Mouse (Mus musculus): Measurements from ENCODE around the gene Trak1. TPM values are rescaled to one million over a fixed set of nuclear protein-coding genes. Genes with fewer than 3 reads are reported as not detected.

The Trak1 gene
- polyA plus RNA-seq, 1 experiment from 2014 or later, result 5.1 TPM

DNA sequence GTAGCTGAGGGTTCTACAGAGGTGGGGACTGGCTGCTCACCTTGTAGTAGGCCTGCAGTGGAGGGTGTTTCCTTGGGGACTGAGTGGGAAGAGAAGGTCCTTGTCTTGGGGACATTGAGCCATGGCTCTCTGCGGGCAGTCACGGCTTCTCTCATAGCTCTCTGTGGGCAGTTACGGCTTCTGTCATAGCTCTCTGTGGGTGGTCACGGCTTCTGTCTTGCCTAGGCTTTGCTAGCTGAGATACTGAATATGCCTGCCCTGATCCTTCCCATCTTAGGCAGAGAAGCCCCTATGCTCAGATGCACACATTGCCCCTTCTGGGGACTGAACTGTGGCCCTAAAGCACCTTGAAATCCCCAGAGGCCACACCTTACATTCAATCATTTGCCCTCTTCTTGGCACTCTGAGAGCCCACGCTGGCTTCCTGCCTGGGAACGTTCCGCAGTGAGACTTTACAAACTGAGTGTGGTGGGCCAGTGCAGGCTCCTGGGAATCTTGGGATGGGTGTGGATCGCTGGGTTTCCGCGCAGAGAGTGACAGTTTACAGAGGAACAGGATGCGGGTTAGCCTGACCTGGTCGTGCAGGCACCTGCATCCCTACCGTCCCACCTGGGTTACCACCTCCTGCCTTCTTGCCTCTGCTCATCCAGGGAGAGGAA, 91.1 kb downstream of the Trak1 start:
- no peak overlapping the region for H3K9ac ChIP-seq (replicated peaks)
- no peak overlapping the region for H3K4me3 ChIP-seq (ENCODE audit: low read depth, low read length)
- no peak overlapping the region for H3K4me2 ChIP-seq (ENCODE audit: low read depth, low read length)
- peaks cover 8% of the 10 kb centered on the region for H3K36me3 ChIP-seq (replicated peaks; ENCODE audit: insufficient read depth, low read length)
- 84% methylated on average over 13 of the region's 13 CpGs for WGBS (ENCODE audit: insufficient replicate concordance)
- no peak for DNase-seq
- no peaks in the 10 kb centered on the region for H3K27me3 ChIP-seq (ENCODE audit: insufficient read depth, low read length)
- peaks cover 12% of the 10 kb centered on the region for H3K4me1 ChIP-seq (ENCODE audit: insufficient read depth)
- no peaks in the 10 kb centered on the region for H3K9me3 ChIP-seq (ENCODE audit: low read length)
- no peak for TF ChIP-seq EP300 (IDR thresholded peaks at IDR 0.05; ENCODE audit: low read depth)
- TF ChIP-seq CTCF (IDR thresholded peaks at IDR 0.05; ENCODE audit: low read depth), result no peak
- no peak overlapping the region for H3K27ac ChIP-seq (ENCODE audit: low read depth)
- no peak for ATAC-seq

- Histone ChIP-seq H3K4me1 (ENCODE audit: insufficient read depth) (peaks cover 7% of the 10 kb centered on the region; the same call in 1 of the 2 replicates), H3K27ac (ENCODE audit: low read depth) (no peak overlapping the region), H3K4me3 (ENCODE audit: low read depth, low read length) (no peak overlapping the region), H3K9ac (replicated peaks) (no peak overlapping the region), H3K4me2 (ENCODE audit: low read depth, low read length) (no peak overlapping the region), H3K9me3 (ENCODE audit: low read length) (no peaks in the 10 kb centered on the region), H3K36me3 (replicated peaks; ENCODE audit: insufficient read depth, low read length) (peaks cover 14% of the 10 kb centered on the region), H3K27me3 (ENCODE audit: insufficient read depth, low read length) (no peaks in the 10 kb centered on the region)
- 80% methylated on average over 10 of the region's 10 CpGs for WGBS (ENCODE audit: insufficient replicate concordance)
- ATAC-seq (no peak), DNase-seq (no peak)
- TF ChIP-seq EP300 (IDR thresholded peaks at IDR 0.05; ENCODE audit: low read depth), result no peak
- TF ChIP-seq CTCF (IDR thresholded peaks at IDR 0.05; ENCODE audit: low read depth), result no peak
Measured at GRCm38 (mm10) chr9:121389258-121389657, 92.0 kb downstream of the Trak1 start.

DNA sequence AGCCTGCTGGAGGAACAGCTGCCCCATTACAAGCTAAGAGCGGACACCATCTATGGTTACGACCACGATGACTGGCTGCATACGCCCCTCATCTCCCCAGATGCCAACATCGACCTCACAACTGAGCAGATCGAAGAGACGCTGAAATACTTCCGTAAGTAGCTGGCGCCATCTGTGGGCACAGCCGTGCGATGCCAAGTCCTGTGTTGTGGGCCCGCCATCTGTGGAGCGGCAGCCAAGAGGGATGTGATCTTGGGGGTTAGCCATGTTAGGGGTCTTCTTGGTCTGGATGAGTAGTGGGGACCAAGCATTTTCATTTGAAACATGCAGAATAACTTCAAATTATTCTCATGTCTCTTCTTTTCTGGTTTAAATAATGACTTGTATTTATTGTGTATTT, 94.6 kb downstream of the Trak1 start:
- no peak overlapping the region for H3K27ac ChIP-seq (ENCODE audit: low read depth)
- H3K4me3 ChIP-seq (ENCODE audit: low read depth, low read length), result no peak overlapping the region
- H3K9ac ChIP-seq (replicated peaks), result no peak overlapping the region
- TF ChIP-seq EP300 (IDR thresholded peaks at IDR 0.05; ENCODE audit: low read depth) (no peak), CTCF (IDR thresholded peaks at IDR 0.05; ENCODE audit: low read depth) (no peak)
- no peaks in the 10 kb centered on the region for H3K4me1 ChIP-seq (ENCODE audit: insufficient read depth)
- H3K4me2 ChIP-seq (ENCODE audit: low read depth, low read length), result no peak overlapping the region
- H3K36me3 ChIP-seq (replicated peaks; ENCODE audit: insufficient read depth, low read length), result peaks cover 15% of the 10 kb centered on the region
- no peaks in the 10 kb centered on the region for H3K27me3 ChIP-seq (ENCODE audit: insufficient read depth, low read length)
- H3K9me3 ChIP-seq (ENCODE audit: low read length), result no peaks in the 10 kb centered on the region
- no peak for ATAC-seq
- no peak for DNase-seq
- WGBS (ENCODE audit: insufficient replicate concordance), result 86% methylated on average over 13 of the region's 13 CpGs

DNA sequence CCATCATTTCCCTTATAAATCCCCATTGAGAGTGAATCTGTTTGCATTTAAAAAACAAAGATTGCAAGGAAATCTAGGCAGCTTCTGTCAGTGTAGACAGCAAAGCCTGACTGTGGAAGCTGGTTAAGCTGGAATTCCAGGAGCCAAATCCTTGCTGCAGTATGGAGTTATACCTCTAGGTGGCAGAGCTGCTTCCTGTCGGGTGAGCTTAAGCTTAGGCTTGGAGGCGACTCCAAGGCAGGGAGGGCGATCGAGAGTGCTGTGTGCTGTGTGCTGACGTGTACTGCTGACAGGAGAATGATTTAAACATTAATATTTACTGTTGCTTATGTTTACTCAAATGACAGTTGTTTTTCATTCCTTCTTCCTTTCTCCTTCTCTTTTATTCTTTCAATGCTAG, 95.1 kb downstream of the Trak1 start:
- Histone ChIP-seq H3K4me2 (ENCODE audit: low read depth, low read length) (no peak overlapping the region), H3K9ac (replicated peaks) (no peak overlapping the region), H3K4me1 (ENCODE audit: insufficient read depth) (no peaks in the 10 kb centered on the region), H3K4me3 (ENCODE audit: low read depth, low read length) (no peak overlapping the region), H3K27ac (ENCODE audit: low read depth) (no peak overlapping the region), H3K36me3 (replicated peaks; ENCODE audit: insufficient read depth, low read length) (peaks cover 15% of the 10 kb centered on the region), H3K9me3 (ENCODE audit: low read length) (no peaks in the 10 kb centered on the region), H3K27me3 (ENCODE audit: insufficient read depth, low read length) (no peaks in the 10 kb centered on the region)
- peak; percentile 67 for DNase-seq
- 42% methylated on average over 5 of the region's 5 CpGs for WGBS (ENCODE audit: insufficient replicate concordance)
- TF ChIP-seq EP300 (IDR thresholded peaks at IDR 0.05; ENCODE audit: low read depth) (no peak), CTCF (IDR thresholded peaks at IDR 0.05; ENCODE audit: low read depth) (peak; percentile 85)
- ATAC-seq, result peak; percentile 47; the same call in 1 of the 2 replicates

GRCm38 (mm10) chr9:121393104-121393503, 95.8 kb downstream of the Trak1 start:
- WGBS (ENCODE audit: insufficient replicate concordance), result 91% methylated on average over 4 of the region's 4 CpGs
- DNase-seq (no peak), ATAC-seq (no peak)
- Histone ChIP-seq H3K4me1 (ENCODE audit: insufficient read depth) (peaks cover 2% of the 10 kb centered on the region; the same call in 1 of the 2 replicates), H3K36me3 (replicated peaks; ENCODE audit: insufficient read depth, low read length) (peaks cover 15% of the 10 kb centered on the region), H3K4me3 (ENCODE audit: low read depth, low read length) (no peak overlapping the region), H3K9me3 (ENCODE audit: low read length) (no peaks in the 10 kb centered on the region), H3K9ac (replicated peaks) (no peak overlapping the region), H3K27ac (ENCODE audit: low read depth) (no peak overlapping the region), H3K4me2 (ENCODE audit: low read depth, low read length) (no peak overlapping the region), H3K27me3 (ENCODE audit: insufficient read depth, low read length) (no peaks in the 10 kb centered on the region)
- TF ChIP-seq CTCF (IDR thresholded peaks at IDR 0.05; ENCODE audit: low read depth) (peak; percentile 56), EP300 (IDR thresholded peaks at IDR 0.05; ENCODE audit: low read depth) (no peak)

- H3K27me3 ChIP-seq (ENCODE audit: insufficient read depth, low read length), result no peaks in the 10 kb centered on the region
- no peak overlapping the region for H3K4me3 ChIP-seq (ENCODE audit: low read depth, low read length)
- TF ChIP-seq EP300 (IDR thresholded peaks at IDR 0.05; ENCODE audit: low read depth), result no peak
- no peak for TF ChIP-seq CTCF (IDR thresholded peaks at IDR 0.05; ENCODE audit: low read depth)
- ATAC-seq, result no peak
- no peak overlapping the region for H3K9ac ChIP-seq (replicated peaks)
- no peak overlapping the region for H3K27ac ChIP-seq (ENCODE audit: low read depth)
- no peak for DNase-seq
- 64% methylated on average over 2 of the region's 2 CpGs for WGBS (ENCODE audit: insufficient replicate concordance)
- no peak overlapping the region for H3K4me2 ChIP-seq (ENCODE audit: low read depth, low read length)
- H3K36me3 ChIP-seq (replicated peaks; ENCODE audit: insufficient read depth, low read length), result peaks cover 15% of the 10 kb centered on the region
- no peaks in the 10 kb centered on the region for H3K9me3 ChIP-seq (ENCODE audit: low read length)
- H3K4me1 ChIP-seq (ENCODE audit: insufficient read depth), result peaks cover 3% of the 10 kb centered on the region; the same call in 1 of the 2 replicates
Measured at GRCm38 (mm10) chr9:121394882-121395281, 97.6 kb downstream of the Trak1 start.

All from liver, postnatal 0 days (tissue).